Mouse (Mus musculus) neural tube, embryonic 13.5 days (tissue): ENCODE measurements around the gene 4933425L06Rik. TPM values are rescaled to one million over a fixed set of nuclear protein-coding genes. Genes with fewer than 3 reads are reported as not detected.

Experiments used
- ATAC-seq: fragments of 200-750 bp; cut with Nextera tagmentation; 2 replicates; pipeline ENCODE4 v1.8.0; 2017; ENCODE audit warnings: low read depth, mild to moderate bottlenecking, moderate TSS enrichment, moderate library complexity
- H3K27ac ChIP-seq: fragments of 300-500 bp; sonication (generic); replicated peaks from 2 replicates; pipeline ENCODE4 v1.5.1; 2015; ENCODE audit warnings: moderate library complexity, mild to moderate bottlenecking, inconsistent platforms
- H3K27me3 ChIP-seq: fragments of 300-500 bp; sonication (generic); 2 replicates; pipeline ENCODE4 v1.6.1; 2015; ENCODE audit warnings: mild to moderate bottlenecking, inconsistent platforms
- H3K36me3 ChIP-seq: fragments of 300-500 bp; sonication (generic); 2 replicates; pipeline ENCODE4 v1.6.1; 2015; ENCODE audit warnings: mild to moderate bottlenecking, inconsistent platforms
- H3K4me1 ChIP-seq: fragments of 300-500 bp; sonication (generic); replicated peaks from 2 replicates; pipeline ENCODE4 v1.6.1; 2015; ENCODE audit warnings: inconsistent platforms
- H3K4me2 ChIP-seq: fragments of 300-500 bp; sonication (generic); 2 replicates; pipeline ENCODE4 v1.6.1; 2015; ENCODE audit warnings: inconsistent platforms, mild to moderate bottlenecking, moderate library complexity
- H3K4me3 ChIP-seq: fragments of 300-500 bp; sonication (generic); 2 replicates; pipeline ENCODE4 v1.5.1; 2015; ENCODE audit warnings: mild to moderate bottlenecking, inconsistent platforms
- H3K9ac ChIP-seq: fragments of 300-500 bp; sonication (generic); 2 replicates; pipeline ENCODE4 v1.6.1; 2015; ENCODE audit warnings: moderate library complexity, mild to moderate bottlenecking, inconsistent platforms
- H3K9me3 ChIP-seq: fragments of 300-500 bp; sonication (generic); 2 replicates; pipeline ENCODE4 v1.6.1; 2016; ENCODE audit warnings: inconsistent platforms
- WGBS: fragments of 180-500 bp; shearing (Covaris S2); methylation state at CpG from one replicate; pipeline ENCODE4 v1.1.7; 2015; 5-methylcytosine and 5-hydroxymethylcytosine counted together
- polyA plus RNA-seq: library from polyadenylated mRNA; unstranded; fragments of >200 nt; fragmentation: Nextera tagmentation; extraction: Ambion mirVana; gene quantifications from 2 replicates; pipeline ENCODE4 v1.2.1, GENCODE M21; 2015

Gene 4933425L06Rik
- polyA plus RNA-seq, 1 experiment from 2014 or later: not detected

DNA sequence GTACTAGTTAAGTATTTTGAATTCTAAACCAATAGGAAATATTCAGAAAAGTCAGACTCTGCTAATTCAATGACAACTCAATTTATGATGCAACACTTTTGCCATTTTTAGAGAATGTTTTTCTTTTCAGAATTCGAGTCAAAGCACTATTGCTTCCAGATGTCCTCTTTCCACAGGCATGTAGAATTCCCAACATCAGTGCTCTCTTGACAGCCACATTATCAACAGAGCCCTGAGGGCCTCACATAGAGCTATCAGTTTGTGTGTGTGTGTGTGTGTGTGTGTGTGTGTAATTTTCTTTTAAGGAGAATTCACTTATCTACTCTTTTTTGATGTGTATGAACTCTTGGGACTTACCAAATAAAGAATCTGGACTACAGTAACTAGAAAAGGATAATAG, 64.9 kb downstream of the 4933425L06Rik start:
- ATAC-seq: no peak
- Histone ChIP-seq H3K36me3 (no peaks in the 10 kb centered on the region), H3K27me3 (no peaks in the 10 kb centered on the region), H3K4me1 (0 out of 2 replicates have a peak, but pooled peaks cover 2% of the 10 kb centered on the region), H3K9ac (no peak overlapping the region), H3K4me3 (no peak overlapping the region), H3K27ac (no peak overlapping the region), H3K4me2 (no peak overlapping the region), H3K9me3 (no peaks in the 10 kb centered on the region)
- 67% methylated on average over 1 of the region's 1 CpGs for WGBS

DNA sequence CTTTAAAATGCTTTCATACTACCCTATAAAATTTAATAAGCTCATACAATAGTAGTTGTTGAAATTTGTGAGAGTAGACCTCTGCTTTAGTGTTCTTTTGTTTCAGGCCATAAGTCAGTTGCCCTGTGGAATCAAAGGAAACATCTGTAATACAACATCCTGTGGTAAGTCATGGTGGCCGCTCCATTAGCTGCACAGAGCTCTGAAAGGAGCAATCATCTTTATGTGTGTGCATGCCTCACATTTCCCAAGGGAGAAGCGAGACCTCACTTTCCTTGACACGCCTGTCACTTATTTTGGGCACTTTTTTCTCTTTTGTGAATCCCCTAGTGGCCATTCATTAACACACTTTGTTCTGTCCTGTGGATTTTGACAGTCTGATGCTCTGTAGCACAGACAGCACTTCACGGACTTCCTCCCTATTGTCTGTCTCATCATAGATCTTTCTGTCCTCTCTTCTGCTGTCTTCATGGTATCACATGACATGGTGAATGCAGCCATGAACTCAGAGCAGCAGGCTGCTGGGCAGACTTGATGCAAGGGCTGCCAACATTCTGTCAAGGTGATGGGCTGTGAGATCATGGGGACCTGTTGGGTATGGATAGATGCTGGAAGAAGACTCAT, 66.0 kb downstream of the 4933425L06Rik start:
- H3K36me3 ChIP-seq: no peaks in the 10 kb centered on the region
- no peak overlapping the region for H3K4me2 ChIP-seq
- H3K27me3 ChIP-seq: no peaks in the 10 kb centered on the region
- H3K27ac ChIP-seq: no peak overlapping the region
- 0 out of 2 replicates have a peak, but pooled peaks cover 2% of the 10 kb centered on the region for H3K4me1 ChIP-seq
- H3K9me3 ChIP-seq: no peaks in the 10 kb centered on the region
- H3K4me3 ChIP-seq: no peak overlapping the region
- ATAC-seq: no peak
- no peak overlapping the region for H3K9ac ChIP-seq
- WGBS: 39% methylated on average over 4 of the region's 4 CpGs

DNA sequence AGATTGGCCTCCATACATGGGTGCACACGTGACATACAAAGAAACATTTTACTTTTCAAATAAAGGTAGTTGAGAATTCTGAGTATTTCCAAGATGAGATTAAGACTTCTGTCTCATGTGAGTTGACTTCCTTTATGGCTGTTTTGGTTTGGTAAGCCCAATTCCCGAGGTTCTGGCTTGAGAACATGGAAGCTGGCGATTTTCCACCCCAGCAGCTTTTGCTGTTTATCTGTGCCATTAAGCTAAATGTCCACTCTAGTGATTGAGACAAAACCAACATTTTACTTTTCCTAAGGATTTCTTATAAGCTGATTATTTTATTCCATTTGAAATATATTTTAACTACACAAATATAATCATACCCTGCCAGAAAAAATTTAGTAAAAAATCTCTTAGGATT, 68.1 kb downstream of the 4933425L06Rik start:
- H3K9ac ChIP-seq: no peak overlapping the region
- no peaks in the 10 kb centered on the region for H3K27me3 ChIP-seq
- ATAC-seq: no peak
- no peak overlapping the region for H3K4me2 ChIP-seq
- no peak overlapping the region for H3K4me3 ChIP-seq
- 87% methylated on average over 3 of the region's 3 CpGs for WGBS
- 0 out of 2 replicates have a peak, but pooled peaks cover 2% of the 10 kb centered on the region for H3K4me1 ChIP-seq
- no peak overlapping the region for H3K27ac ChIP-seq
- no peaks in the 10 kb centered on the region for H3K9me3 ChIP-seq
- H3K36me3 ChIP-seq: no peaks in the 10 kb centered on the region

DNA sequence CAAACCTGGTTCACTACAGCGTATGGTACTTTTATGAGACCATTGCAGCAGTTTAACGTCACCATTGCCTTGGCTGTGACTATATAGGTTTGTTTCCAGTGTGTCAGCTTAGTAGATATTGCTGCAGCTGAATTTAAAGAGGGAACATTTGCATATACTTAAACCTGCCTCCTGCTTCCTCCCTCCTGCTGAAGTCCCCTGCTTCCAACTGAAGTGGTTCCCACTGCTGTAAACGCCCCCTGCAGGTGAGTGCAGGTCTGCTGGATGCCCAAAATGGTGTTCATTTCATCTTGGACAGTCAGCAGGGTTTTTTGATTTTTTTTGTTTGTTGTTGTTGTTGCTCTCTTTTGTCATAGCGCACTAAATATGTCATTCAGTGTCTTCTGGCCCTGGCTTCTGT, 72.0 kb downstream of the 4933425L06Rik start:
- H3K27me3 ChIP-seq: no peaks in the 10 kb centered on the region
- H3K9ac ChIP-seq: no peak overlapping the region
- H3K27ac ChIP-seq: no peak overlapping the region
- no peaks in the 10 kb centered on the region for H3K36me3 ChIP-seq
- no peak overlapping the region for H3K4me3 ChIP-seq
- H3K4me2 ChIP-seq: no peak overlapping the region
- ATAC-seq: no peak
- H3K4me1 ChIP-seq: no peaks in the 10 kb centered on the region
- WGBS: 56% methylated on average over 4 of the region's 4 CpGs
- H3K9me3 ChIP-seq: no peaks in the 10 kb centered on the region

DNA sequence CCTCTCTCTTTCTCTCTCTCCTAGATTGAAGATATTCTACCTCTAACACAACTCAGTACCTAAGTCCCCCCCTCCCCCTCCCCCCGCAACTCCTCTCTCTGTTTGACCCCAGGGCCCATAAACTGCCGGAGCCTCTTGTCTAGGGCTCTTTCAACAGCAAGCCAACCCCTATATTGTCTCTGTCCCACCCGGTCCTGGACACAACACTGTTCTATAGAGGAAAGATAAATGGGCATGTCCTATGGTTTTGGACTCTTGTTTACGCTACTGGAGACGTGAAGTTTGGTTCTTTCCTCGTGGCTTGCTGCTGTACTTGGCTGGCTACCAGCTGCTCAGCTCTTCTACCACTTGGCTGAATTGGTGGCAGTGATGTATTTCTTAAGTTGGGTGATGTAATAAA, 83.5 kb downstream of the 4933425L06Rik start:
- Histone ChIP-seq H3K36me3 (no peaks in the 10 kb centered on the region), H3K27ac (no peak overlapping the region), H3K9ac (no peak overlapping the region), H3K4me1 (no peaks in the 10 kb centered on the region), H3K4me3 (no peak overlapping the region), H3K4me2 (no peak overlapping the region), H3K9me3 (no peaks in the 10 kb centered on the region), H3K27me3 (no peaks in the 10 kb centered on the region)
- WGBS: 34% methylated on average over 6 of the region's 6 CpGs
- ATAC-seq: no peak

Other genes starting within 250 kb of the 4933425L06Rik start
- gene Shisal2b, start 218.2 kb upstream of the 4933425L06Rik start, polyA plus RNA-seq: 0.71 and 0.72 TPM in 2 replicates
- 10.9 and 14.0 TPM in 2 replicates for gene Rgs7bp, start 27.2 kb upstream of the 4933425L06Rik start, polyA plus RNA-seq
- 22.5 and 22.6 TPM in 2 replicates for gene Rnf180, start 212.7 kb downstream of the 4933425L06Rik start, polyA plus RNA-seq